Mouse (Mus musculus): ENCODE results near the gene Dnajb14.

DNA sequence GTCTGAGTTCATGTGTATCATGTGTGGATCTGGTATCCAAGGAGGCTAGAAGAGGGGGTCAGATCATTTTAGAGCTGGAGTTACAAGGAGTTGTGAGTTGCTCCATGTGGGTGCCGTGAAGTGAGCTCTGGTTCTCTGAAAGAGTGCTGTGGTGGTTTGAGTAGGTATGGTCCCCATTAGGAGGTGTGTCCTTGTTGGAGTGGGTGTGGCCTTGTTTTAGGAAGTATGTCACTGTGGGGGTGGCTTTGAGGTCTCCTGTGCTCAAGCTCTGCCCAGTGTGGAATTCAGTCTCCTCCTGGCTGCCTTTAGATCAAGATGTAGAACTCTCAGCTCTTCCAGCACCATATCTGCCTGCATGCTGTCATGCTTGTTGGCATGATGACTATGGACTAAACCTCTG lies 24.5 kb upstream of the Dnajb14 start:
- TF ChIP-seq CTCF (IDR thresholded peaks at IDR 0.05) (no peak), EP300 (IDR thresholded peaks at IDR 0.05) (no peak)
